ENCODE assay signal across 8 mouse cellular contexts in genomic region chr10:70563636-70564035, GRCm38 (mm10).
DNase-seq lines count a peak whose midpoint lies in the region; TF ChIP-seq lines count a peak whose summit lies in the region.
"Had no signal": no experiment of that assay in that cellular context is flagged by ENCODE, and none has a peak within 500 bp of the region (broad histone marks: within the 10 kb centered on the region; RNA-seq: fewer than 3 reads in every experiment).

No protein-coding gene starts in this region.

- TF ChIP-seq CTCF in C2C12 (IDR thresholded peaks at IDR 0.05; ENCODE audit: control insufficient read depth, insufficient read depth, insufficient read length): peak; percentile 46
- peak; percentile 95 for TF ChIP-seq CTCF in layer of hippocampus, adult 2 months (conservative IDR thresholded peaks at IDR 0.05)

- no peaks in the 10 kb centered on the region for H3K79me2 ChIP-seq in C2C12 (ENCODE audit: control insufficient read depth, insufficient read depth)

- no peak overlapping the region for H3ac ChIP-seq in C2C12 (ENCODE audit: control insufficient read depth, insufficient read length, low read depth)

- no peaks in the 10 kb centered on the region for H3K36me3 ChIP-seq in C2C12 (ENCODE audit: control insufficient read depth, insufficient read depth)

- no peaks in the 10 kb centered on the region for H3K79me3 ChIP-seq in C2C12 (ENCODE audit: low read depth)

- H3K27ac ChIP-seq in layer of hippocampus, adult 2 months: peak overlapping the region; percentile 15; the same call in 1 of the 2 replicates
- H3K27ac ChIP-seq: heart, embryonic 13.5 days had no signal

- H3K4me3 ChIP-seq in C2C12 (ENCODE audit: insufficient read depth, poor library complexity, severe bottlenecking): no peak overlapping the region
- H3K4me3 ChIP-seq in layer of hippocampus, adult 2 months: no peak overlapping the region
- H3K4me3 ChIP-seq: heart, embryonic 13.5 days had no signal

- H3K27me3 ChIP-seq in C2C12 (ENCODE audit: control insufficient read depth, insufficient read depth, insufficient read length): no peaks in the 10 kb centered on the region
- H3K27me3 ChIP-seq: heart, embryonic 13.5 days had no signal

- peak; percentile 83 for DNase-seq in 3T3-L1 (ENCODE audit: low read depth, low spot score)
- peak; percentile 77 to 83 for DNase-seq in cerebellum, adult 18-20 months
- DNase-seq in gastrocnemius, adult 18-20 months (ENCODE audit: low spot score): peak; percentile 77
- peak; percentile 65 to 85 for DNase-seq in layer of hippocampus, adult 2 months (ENCODE audit: low spot score in 2 of 2)
- peak; percentile 78 for DNase-seq in lung, postnatal 10 days
- DNase-seq in testis, postnatal 10 days (ENCODE audit: low spot score): peak; percentile 85

TF ChIP-seq in C2C12, 6 proteins besides CTCF, POLR2A, EP300 and RAD21:
- no peak for TF ChIP-seq FOSL1 (IDR thresholded peaks at IDR 0.05; ENCODE audit: insufficient read depth, low read length, poor library complexity, severe bottlenecking)
